Mouse (Mus musculus) hindbrain, embryonic 16.5 days (tissue): ENCODE results near the gene Macf1. TPM values are rescaled to one million over a fixed set of nuclear protein-coding genes. Genes with fewer than 3 reads are reported as not detected.
"Not testable (repeated sequence)": the region's sequence is repeated elsewhere in the genome, so short reads cannot be mapped to it uniquely, and the experiment has no call there.

Source experiments
- ATAC-seq: fragments of 200-750 bp; cut with Nextera tagmentation; 2 replicates; pipeline ENCODE4 v1.8.0; 2017; ENCODE audit warnings: moderate TSS enrichment, moderate library complexity
- H3K27ac ChIP-seq: fragments of 300-500 bp; sonication (generic); 2 replicates; pipeline ENCODE4 v1.5.1; 2014; ENCODE audit warnings: low read depth, mild to moderate bottlenecking, control low read depth, low read length, moderate library complexity
- H3K27me3 ChIP-seq: fragments of 300-500 bp; sonication (generic); replicated peaks from 2 replicates; pipeline ENCODE4 v1.6.1; 2014; ENCODE audit warnings: low read length; ENCODE audit not compliant: control insufficient read depth, insufficient read depth
- H3K36me3 ChIP-seq: fragments of 300-500 bp; sonication (generic); 2 replicates; pipeline ENCODE4 v1.6.1; 2014; ENCODE audit warnings: mild to moderate bottlenecking, low read length, moderate library complexity, mixed read lengths; ENCODE audit not compliant: control insufficient read depth, insufficient read depth
- H3K4me1 ChIP-seq: fragments of 300-500 bp; sonication (generic); 2 replicates; pipeline ENCODE4 v1.6.1; 2014; ENCODE audit warnings: low read depth, low read length; ENCODE audit not compliant: control insufficient read depth, insufficient read depth
- H3K4me2 ChIP-seq: fragments of 300-500 bp; sonication (generic); 2 replicates; pipeline ENCODE4 v1.6.1; 2014; ENCODE audit warnings: mild to moderate bottlenecking, low read length, control low read depth, moderate library complexity
- H3K4me3 ChIP-seq: fragments of 300-500 bp; sonication (generic); 2 replicates; pipeline ENCODE4 v1.5.1; 2014; ENCODE audit warnings: mild to moderate bottlenecking, low read length, control low read depth, moderate library complexity
- H3K9ac ChIP-seq: fragments of 300-500 bp; sonication (generic); 2 replicates; pipeline ENCODE4 v1.6.1; 2014; ENCODE audit warnings: low read depth, mild to moderate bottlenecking, control low read depth, low read length, moderate library complexity
- H3K9me3 ChIP-seq: fragments of 300-500 bp; sonication (generic); 2 replicates; pipeline ENCODE4 v1.6.1; 2014; ENCODE audit warnings: mild to moderate bottlenecking, low read length, moderate library complexity; ENCODE audit not compliant: control insufficient read depth
- WGBS: fragments of 180-500 bp; shearing (Covaris S2); extraction: QIAGEN DNeasy Blood & Tissue Kit; methylation state at CpG from one replicate; pipeline ENCODE4 v1.1.7; 2014; 5-methylcytosine and 5-hydroxymethylcytosine counted together
- polyA plus RNA-seq: library from polyadenylated mRNA; unstranded; fragments of >200 nt; fragmentation: Nextera tagmentation; extraction: Ambion mirVana; gene quantifications from 2 replicates; pipeline ENCODE4 v1.2.1, GENCODE M21; 2015

Macf1 gene
- polyA plus RNA-seq, 1 experiment from 2014 or later: 61.0 TPM

DNA sequence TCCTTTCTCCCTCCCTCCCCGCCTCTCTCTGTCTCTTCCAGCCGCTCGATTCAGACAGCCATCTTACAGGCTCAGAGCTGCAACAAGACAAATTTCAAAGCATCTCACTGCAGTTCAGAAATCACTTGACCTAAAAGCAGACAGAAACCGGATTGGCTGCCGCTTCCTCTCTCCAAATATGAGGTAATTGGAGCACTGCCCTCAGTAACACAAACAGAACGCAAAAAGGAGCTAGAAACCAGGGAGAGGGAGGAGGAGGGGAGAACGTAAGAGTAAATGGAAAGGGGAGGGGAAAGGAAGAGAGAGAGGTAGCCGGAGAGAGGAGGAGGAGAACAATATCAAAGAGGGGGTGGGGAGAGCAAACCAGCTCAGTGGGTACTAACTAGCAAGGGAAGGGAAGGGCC, 156.6 kb downstream of the Macf1 start:
- H3K4me3 ChIP-seq: peak overlapping the region; percentile 43
- H3K4me1 ChIP-seq: peaks cover 53% of the 10 kb centered on the region
- H3K9me3 ChIP-seq: no peaks in the 10 kb centered on the region
- H3K27ac ChIP-seq: peak overlapping the region; percentile 82
- WGBS: 3% methylated on average over 8 of the region's 8 CpGs
- peak overlapping the region; percentile 61 for H3K9ac ChIP-seq
- H3K27me3 ChIP-seq: no peaks in the 10 kb centered on the region
- ATAC-seq: peak; percentile 78
- H3K36me3 ChIP-seq: no peaks in the 10 kb centered on the region
- H3K4me2 ChIP-seq: peak overlapping the region; percentile 60

DNA sequence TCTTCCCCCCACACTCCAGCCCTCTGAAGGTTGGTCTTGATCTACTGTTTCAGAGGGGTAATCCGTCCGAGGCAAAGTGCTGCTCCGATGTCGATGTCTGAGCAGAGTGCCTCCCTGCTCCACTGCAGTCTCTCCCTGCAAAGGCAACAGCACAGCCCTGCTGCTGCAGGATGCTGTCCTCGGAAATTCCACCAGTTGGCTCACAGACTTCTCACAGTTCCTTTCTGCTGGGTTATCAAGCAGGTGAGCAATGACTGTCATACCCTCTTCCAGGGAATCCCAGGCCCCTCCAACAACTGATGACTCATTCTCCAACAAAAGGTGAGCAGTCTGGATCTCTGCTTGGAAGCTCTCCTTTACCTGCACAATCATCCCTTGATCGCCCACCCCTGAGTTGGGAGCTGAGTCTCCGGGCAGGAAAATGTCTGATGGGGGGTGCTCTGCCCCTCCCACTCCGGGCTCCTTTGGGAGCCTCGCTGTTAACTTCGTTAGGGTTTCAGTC, 157.3 kb downstream of the Macf1 start:
- Histone ChIP-seq H3K4me1 (peaks cover 53% of the 10 kb centered on the region), H3K27me3 (no peaks in the 10 kb centered on the region), H3K9me3 (no peaks in the 10 kb centered on the region), H3K4me2 (peak overlapping the region; percentile 60), H3K4me3 (peak overlapping the region; percentile 43), H3K36me3 (no peaks in the 10 kb centered on the region), H3K9ac (peak overlapping the region; percentile 61), H3K27ac (peak overlapping the region; percentile 82)
- ATAC-seq: peak; percentile 53
- WGBS: 34% methylated on average over 10 of the region's 10 CpGs

DNA sequence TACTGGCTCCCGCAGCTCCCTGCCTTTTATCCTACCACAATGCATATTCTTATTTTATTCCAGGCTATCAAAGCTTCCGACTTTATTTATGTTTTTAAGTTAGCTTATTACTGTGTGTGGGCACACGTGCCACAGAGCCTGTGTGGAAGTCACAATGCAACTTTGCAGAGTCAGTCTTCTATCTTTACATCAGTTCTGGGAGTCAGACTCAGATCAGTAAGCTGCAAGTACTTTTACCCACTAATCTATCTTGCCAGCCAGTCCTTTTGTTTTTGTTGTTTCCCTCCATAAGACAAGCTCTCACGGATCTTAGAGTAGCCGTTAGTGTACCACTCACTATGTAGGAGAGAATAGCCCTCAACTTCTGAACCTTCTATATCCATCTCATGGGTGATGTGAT, 159.4 kb downstream of the Macf1 start:
- Histone ChIP-seq H3K9ac (no peak overlapping the region), H3K36me3 (no peaks in the 10 kb centered on the region), H3K4me1 (peaks cover 53% of the 10 kb centered on the region), H3K27me3 (no peaks in the 10 kb centered on the region), H3K27ac (no peak overlapping the region), H3K4me3 (no peak overlapping the region; the same call in 1 of the 2 replicates), H3K9me3 (no peaks in the 10 kb centered on the region), H3K4me2 (peak overlapping the region; percentile 60)
- WGBS: 87% methylated on average over 5 of the region's 5 CpGs
- ATAC-seq: no peak

DNA sequence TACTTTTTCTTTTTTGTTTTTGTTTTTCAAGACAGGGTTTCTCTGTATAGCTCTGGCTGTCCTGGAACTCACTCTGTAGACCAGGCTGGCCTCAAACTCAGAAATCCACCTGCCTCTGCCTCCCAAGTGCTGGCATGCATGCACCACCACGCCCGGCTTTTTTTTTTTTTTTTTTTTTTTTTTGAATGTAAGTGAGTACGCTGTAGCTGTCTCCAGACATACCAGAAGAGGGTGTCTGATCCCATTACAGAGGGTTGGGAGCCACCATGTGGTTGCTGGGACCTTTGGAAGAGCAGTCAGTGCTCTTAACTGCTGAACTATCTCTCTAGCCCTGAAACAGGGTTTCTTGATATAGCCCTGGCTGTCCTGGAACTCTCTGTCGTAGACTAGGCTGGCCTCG, 164.0 kb downstream of the Macf1 start:
- not testable (repeated sequence) for H3K9ac ChIP-seq, H3K9me3 ChIP-seq, H3K4me2 ChIP-seq, H3K27me3 ChIP-seq, H3K4me3 ChIP-seq, H3K36me3 ChIP-seq, ATAC-seq, H3K27ac ChIP-seq
- 81% methylated on average over 5 of the region's 5 CpGs for WGBS
- peaks cover 17% of the 10 kb centered on the region for H3K4me1 ChIP-seq

DNA sequence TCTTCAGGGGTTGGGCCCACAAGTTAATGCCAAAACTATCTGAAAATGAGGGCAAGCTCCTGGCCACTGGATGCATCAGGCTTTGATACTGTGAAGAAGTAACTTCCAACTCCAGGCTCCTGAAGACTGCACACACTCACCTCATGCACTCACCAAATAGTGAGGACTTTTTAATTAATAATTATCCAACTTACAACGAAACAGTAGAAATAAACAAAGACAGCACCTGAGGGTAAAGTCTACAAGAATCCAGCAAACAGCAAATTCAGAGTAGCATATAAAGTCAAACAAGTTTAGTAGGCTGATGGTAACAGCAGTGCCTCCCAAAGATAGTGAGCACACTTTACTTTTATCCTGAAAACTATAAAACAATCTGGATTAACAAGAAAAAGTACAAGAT, 168.5 kb downstream of the Macf1 start:
- ATAC-seq: no peak
- Histone ChIP-seq H3K27ac (no peak overlapping the region), H3K9me3 (no peaks in the 10 kb centered on the region), H3K4me2 (no peak overlapping the region), H3K9ac (no peak overlapping the region), H3K4me1 (no peaks in the 10 kb centered on the region), H3K4me3 (no peak overlapping the region), H3K27me3 (no peaks in the 10 kb centered on the region), H3K36me3 (peaks cover 10% of the 10 kb centered on the region)
- WGBS: 90% methylated on average over 1 of the region's 1 CpGs

DNA sequence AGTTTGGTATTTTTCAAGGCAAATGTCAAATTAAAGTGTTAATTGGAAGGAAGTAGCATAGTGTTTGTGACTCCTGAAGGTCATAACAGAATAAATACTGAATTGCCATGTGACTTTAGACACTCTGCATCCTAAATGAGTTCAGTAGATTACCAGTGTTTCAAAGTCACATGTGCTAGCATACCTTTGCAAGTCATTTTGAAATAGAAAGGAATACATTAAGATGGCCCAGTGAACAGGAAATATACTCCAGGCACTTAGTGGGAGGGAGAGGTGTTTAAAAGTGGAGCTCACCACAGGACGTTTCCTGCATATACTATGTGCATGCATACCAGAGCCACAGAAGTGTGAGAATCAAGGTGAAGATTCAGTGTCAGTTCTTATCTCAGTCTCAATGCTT, 174.0 kb downstream of the Macf1 start:
- 45% methylated on average over 1 of the region's 1 CpGs for WGBS
- ATAC-seq: no peak
- H3K9me3 ChIP-seq: no peaks in the 10 kb centered on the region
- H3K4me1 ChIP-seq: no peaks in the 10 kb centered on the region
- H3K27ac ChIP-seq: no peak overlapping the region
- H3K4me2 ChIP-seq: no peak overlapping the region
- peaks cover 45% of the 10 kb centered on the region for H3K36me3 ChIP-seq
- no peak overlapping the region for H3K4me3 ChIP-seq
- no peaks in the 10 kb centered on the region for H3K27me3 ChIP-seq
- no peak overlapping the region for H3K9ac ChIP-seq

DNA sequence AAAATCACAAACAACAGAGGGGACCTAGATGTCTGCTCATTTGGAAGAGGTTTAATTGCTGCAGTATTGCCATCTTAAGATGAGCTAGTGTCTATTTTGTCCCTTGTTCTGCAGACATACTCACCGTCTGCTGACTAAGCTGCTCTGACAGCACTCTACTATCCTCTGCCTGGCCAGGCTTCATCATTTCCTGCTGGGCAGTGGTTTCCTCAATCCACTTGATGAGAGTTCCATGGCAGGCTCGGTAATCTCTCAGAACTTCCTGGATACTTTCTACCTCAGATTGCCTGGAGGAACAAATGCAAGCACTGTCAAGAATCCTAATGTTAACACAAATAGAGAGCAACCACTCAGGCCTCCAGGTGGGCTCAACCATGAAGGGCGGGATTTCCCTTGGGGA, 195.1 kb downstream of the Macf1 start:
- H3K4me2 ChIP-seq: no peak overlapping the region
- WGBS: 86% methylated on average over 3 of the region's 3 CpGs
- H3K4me1 ChIP-seq: no peaks in the 10 kb centered on the region
- no peak overlapping the region for H3K9ac ChIP-seq
- no peaks in the 10 kb centered on the region for H3K27me3 ChIP-seq
- H3K27ac ChIP-seq: no peak overlapping the region
- ATAC-seq: no peak
- H3K9me3 ChIP-seq: no peaks in the 10 kb centered on the region
- no peak overlapping the region for H3K4me3 ChIP-seq
- peaks cover 46% of the 10 kb centered on the region for H3K36me3 ChIP-seq

DNA sequence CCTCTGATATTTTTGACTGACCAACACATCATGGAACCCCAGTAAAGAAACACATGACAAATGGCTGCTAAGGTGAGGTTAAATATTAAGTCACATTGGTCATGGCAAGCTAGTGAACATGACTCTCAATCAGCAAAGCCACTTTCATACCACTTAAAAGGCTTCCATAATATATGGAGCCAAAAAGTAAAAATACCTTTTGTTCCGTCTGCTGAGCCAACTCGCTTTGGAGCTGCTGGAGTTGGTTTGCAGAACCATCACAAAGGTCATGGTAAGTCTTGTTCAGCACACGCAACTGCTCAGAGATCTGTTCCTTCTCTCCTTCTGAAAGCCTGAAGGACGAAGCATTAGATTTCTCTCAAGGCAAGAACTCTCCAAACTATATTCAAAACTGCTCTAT, 204.2 kb downstream of the Macf1 start:
- no peaks in the 10 kb centered on the region for H3K9me3 ChIP-seq
- 93% methylated on average over 4 of the region's 4 CpGs for WGBS
- no peaks in the 10 kb centered on the region for H3K27me3 ChIP-seq
- H3K9ac ChIP-seq: no peak overlapping the region
- no peak overlapping the region for H3K4me2 ChIP-seq
- H3K4me3 ChIP-seq: no peak overlapping the region
- H3K27ac ChIP-seq: no peak overlapping the region
- H3K36me3 ChIP-seq: peaks cover 37% of the 10 kb centered on the region
- ATAC-seq: no peak
- no peaks in the 10 kb centered on the region for H3K4me1 ChIP-seq

DNA sequence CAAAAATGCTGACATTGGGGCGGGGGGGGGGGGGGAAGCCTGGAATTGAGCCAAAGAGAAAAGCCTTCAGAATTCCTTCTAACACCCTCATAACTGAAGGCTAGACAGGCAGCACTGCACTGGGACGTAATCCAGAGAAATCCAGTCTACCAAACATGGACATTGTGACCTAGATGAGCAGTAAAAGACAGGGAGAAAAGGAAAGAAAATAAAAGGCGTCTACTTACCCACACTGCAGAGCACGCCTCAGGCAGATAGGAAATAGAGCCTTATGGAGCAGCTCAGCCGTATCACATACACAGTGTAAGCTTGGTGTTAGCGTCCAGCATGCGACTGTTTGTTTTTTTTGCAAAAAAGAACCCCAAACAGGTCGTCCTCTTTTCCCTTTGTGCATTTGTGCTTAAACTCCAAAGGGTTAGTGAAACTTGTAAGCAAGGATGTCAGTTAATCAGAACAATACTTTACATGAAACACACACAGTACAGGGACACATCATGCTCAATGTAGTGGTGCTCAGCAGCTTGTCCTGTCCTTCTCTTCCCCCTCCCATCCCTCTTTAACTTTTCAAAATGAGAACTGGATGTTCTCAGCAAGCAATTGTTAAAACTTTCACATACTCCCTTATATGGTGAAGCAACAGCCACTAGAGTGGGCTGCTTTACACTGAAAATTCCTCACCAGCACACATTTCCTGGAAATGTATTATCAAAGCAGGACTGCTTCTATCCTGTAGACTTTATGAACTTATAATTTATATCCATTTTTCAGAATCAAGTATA, 205.3 kb downstream of the Macf1 start:
- H3K36me3 ChIP-seq: peaks cover 45% of the 10 kb centered on the region
- no peaks in the 10 kb centered on the region for H3K4me1 ChIP-seq
- WGBS: 72% methylated on average over 7 of the region's 8 CpGs
- H3K4me3 ChIP-seq: no peak overlapping the region
- no peak overlapping the region for H3K27ac ChIP-seq
- no peaks in the 10 kb centered on the region for H3K9me3 ChIP-seq
- H3K4me2 ChIP-seq: no peak overlapping the region
- no peak overlapping the region for H3K9ac ChIP-seq
- ATAC-seq: no peak
- no peaks in the 10 kb centered on the region for H3K27me3 ChIP-seq
